Mouse (Mus musculus) cerebellum, adult 9-11 months (tissue): Measurements from ENCODE around the gene Trpc7.
A peak's percentile ranks its signal among the peaks of the same experiment; 100 is the strongest.

Source experiments
- DNase-seq: peaks from one replicate; pipeline ENCODE4 v3.0.0; 2022

Gene Trpc7

DNA sequence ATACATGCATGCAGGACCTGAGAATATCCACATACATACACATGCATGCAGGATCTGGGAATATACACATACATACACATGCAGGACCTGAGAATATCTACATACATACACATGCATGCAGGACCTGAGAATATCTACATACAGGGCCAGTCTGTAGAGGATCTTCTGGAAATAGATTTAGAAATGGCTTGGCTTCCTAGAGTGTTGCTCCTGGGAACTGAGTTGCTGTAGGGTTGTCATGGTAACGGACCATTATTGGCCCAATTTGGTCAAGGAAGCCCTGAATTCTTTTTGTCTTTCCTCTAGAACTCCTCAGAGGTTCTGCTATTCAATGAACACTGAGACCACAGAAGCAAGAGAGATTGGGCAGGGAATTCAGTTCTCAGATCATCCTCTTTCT lies 113.2 kb downstream of the Trpc7 start:
- no peak for DNase-seq

DNA sequence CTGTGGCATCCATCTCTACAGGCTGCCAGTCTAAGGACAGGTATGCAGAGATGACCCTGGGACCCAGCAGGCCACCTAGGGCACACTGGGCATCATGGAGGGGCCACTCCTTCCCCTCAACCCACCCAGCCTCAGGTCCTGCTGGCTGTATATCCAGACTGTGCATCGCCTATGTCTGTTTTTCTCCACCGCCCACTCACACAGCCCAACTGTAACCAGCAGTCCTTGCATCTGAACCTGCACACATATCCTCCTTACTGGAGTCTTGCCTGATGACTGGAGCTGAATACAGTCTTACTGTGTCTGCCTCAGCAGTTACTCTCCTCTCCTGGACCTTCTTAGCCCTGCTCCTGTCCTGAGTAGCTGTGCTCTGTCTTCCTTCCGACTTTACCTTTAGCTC lies 114.1 kb downstream of the Trpc7 start:
- DNase-seq = no peak

DNA sequence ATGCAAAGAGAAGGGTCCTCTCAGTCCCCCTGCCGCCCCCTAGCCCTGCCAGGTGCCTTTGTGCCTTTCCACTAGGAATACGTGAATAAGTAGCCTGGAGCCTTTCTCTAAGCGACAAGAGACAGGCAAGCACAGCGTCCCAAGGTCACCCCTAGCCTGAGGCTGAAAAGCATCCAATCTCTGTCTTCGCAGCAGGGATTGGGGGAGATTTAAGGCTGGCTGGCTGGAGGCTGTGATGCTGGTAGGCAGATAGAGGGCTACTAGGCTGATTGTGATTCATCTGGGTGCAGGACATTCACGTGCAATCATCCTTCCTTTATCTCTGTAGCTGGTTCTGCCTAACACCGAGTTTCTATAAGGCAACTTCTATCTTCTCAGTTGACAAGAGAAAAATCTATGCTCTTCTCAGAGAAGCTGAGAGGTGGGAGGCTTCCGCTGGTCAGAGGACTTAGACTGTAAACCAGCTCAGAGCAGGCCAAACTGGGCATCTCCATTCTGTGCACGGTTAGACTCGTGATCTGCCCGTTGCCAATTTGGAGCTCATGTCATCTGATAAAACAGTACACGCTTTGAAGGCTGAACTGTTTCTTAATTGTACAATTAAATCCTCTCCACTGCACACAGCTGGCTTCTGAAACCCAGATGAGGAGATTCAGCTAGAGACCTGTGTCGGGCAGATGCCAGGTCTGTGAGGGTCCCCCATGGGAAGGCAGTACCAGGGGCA lies 114.9 kb downstream of the Trpc7 start:
- DNase-seq = no peak

DNA sequence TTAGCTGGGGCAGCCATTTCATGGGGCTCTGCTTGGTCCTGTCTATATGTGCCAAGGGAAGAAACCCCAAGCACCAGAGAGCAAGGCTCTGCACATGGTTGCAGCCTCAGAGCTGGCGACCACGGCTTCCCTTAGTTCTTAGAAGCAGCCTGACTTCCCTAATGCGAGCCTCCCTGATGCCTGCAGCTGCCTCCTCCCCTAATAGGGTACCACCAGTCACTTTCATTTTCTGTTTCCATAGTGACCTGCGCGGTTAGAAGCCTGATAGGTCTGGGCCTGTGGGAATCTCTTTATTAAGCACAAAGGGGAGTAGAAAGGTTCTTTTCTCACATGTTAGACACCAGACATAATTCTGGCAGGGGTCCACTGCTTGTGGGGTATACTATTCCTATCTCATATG lies 121.5 kb downstream of the Trpc7 start:
- DNase-seq = no peak

- DNase-seq = no peak
These were observed 122.4 kb downstream of the Trpc7 start for GRCm38 (mm10) chr13:56773262-56773870.

DNA sequence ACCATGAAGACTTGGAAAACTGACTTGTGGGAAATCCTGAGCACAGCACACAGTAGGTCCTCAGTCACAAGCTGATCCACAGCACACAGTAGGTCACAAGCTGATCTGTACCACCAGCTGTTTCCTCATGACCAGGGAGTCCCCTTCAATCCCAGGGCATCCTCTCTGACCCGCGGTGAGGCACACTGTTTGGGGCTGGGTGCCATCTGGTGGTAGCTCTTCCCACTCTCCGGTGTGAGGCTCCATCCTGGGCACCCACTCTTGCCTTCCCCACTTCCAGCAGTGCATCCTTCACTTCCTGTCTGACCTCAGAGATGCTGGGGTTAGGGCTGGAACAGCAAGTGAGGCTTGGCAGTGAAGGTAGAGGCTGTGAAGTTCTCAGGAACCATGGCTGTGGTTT lies 123.2 kb downstream of the Trpc7 start:
- no peak for DNase-seq

GRCm38 (mm10) chr13:56770786-56771185 lies 125.0 kb downstream of the Trpc7 start:
- no peak for DNase-seq

- no peak for DNase-seq
These were observed 125.6 kb downstream of the Trpc7 start for GRCm38 (mm10) chr13:56770136-56770578.

DNA sequence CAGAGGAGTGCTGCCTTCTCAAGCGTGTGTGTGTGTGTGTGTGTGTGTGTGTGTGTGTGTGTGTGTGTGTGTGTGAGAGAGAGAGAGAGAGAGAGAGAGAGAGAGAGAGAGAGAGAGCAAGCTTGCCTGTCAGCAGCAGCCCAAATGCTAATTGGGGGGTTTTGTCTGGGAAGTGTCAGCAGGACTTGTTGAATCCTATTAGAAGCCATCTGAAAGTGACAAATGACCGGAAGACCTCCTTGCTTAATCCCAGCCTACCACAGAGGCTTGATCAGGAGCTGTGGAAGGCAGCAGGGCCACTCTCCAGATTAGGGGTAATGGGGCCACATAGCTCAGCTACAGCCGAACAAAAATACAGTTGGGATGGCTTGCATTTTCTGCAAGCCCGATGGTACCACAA lies 126.4 kb downstream of the Trpc7 start:
- no peak for DNase-seq

- DNase-seq = no peak
These were observed 129.6 kb downstream of the Trpc7 start for GRCm38 (mm10) chr13:56766211-56766610.

DNA sequence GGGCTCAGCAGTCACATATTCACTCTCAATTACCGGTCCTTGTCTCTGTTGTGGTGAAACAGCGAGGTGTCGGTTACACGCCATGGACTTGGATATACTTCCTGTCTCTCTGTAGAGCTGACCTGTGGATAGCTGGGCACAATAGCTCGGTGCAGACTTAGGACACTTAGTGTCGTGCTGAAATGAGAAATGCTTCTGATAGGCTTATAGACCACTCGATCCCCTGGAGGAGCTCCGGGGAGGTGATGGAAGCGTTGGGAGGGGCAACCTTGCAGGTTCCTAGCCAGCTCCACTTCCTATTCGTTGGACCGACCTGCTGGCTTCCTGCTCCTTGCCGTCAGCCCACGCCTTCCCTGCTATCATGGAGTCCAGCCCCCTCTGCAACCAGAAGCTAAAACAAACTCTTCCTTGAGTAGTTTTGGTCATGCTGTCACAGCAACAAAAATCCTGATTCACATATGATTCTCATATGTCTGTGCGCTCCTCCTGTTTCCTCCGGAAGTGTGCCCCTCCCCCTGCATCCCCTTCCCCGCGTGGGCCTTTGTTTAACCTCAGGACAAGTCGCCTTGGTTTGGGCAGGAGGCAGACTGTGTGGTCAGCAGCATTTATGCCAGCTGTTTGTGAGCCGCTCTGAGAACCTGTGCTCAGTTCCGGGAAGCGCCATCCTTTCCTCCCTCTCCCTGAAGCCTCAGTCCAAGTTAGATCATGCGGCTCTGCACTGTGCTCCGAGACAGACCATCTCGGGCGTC lies 130.3 kb downstream of the Trpc7 start:
- no peak for DNase-seq

DNA sequence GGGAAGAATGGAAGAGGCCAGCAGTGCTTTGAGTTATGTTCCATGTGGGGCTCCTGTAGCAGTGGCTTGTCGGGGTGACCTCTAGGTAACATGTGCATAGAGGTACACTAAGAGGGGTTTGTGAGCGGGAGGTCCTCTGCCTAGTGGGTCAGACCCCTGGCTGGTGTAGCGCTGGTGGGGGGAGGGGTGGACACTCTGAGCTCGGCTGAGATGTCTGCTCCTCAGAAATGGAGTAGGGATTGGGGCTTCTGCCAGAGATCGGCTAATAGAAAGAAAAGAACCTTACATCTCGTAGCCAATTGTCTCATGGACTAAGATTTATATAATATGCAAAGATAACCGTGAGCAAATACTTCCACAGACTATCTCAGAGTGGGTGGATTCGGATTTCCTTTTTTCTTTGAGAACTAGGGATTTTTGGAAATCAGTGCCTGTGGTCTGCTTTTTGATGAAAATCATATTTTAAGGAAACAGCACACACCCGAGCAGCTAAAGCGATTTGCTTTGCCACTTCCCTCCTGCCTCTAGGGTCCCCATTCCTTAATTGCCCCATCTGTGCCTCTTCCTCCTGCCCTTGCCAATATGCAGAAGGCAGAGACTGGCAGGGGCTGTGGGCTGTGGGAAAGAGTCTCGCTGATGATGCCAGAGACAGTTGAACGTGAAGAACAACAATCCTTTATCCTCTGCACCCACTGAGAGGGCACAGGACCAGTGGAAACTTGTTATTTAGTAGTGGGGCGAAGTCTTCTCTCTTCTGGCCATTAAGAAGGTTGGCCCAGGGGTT lies 133.2 kb downstream of the Trpc7 start:
- no peak for DNase-seq

- peak; percentile 64 for DNase-seq
These were observed 137.3 kb downstream of the Trpc7 start for GRCm38 (mm10) chr13:56758492-56758891.

DNA sequence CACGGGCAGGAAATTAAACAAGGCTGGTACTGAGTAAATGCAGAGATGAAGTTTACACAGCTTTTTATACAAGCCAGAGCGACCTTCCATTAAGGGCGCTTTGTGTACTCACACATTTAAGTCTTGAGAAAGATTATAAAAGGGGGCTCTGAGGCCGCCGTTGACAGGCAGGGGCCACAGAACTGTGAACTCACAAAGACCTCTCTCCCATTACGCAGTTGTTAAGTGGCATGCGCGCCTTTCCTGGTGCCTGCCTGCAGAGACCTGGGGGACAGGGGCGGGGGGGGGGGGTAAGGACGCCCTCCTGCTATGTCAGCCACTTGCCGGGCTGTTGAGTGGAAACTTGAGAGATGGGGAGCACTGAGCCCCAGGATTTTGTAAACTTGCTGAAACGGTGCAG lies 138.6 kb downstream of the Trpc7 start:
- no peak for DNase-seq

- no peak for DNase-seq
These were observed 139.9 kb downstream of the Trpc7 start for GRCm38 (mm10) chr13:56755871-56756270.

DNA sequence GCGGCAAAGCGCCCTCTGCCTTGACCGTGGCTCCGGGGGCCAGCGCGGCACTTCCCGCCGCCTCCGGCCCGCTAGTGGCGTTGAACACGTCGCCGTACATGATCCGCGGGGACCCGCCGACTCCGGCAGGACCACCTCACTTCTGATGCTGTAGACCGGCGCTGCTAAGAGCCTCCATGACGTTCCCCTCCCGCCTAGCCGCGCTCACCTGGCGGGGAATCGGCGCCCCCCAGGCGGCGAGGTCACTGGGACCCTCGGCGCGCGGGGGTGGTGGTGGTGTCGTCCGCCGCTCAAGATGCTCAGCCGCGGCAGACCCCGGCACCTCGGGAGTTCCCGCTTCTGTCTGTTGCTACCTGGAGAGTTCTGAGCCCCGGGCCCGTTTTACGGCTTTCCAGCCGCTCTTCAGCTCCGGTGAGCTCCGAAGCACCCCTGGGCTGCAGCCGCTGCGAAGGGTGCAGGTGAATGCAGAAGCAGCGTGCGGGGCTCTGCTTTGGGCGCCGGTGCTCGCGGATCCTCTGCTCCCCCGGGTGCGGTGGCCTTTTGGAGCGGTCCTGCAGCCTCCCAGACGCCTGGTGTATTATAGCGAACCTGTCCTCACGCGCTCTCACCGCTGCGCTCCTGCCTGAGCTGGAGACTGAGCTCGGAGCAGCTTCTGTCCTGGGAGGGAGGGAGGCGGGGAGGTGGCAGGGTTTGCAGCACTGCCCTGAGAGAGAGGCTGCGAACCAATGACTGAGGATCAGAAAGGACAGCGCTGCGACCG lies 142.4 kb downstream of the Trpc7 start, which contains the start of gene Gm45623:
TSS of gene Gm45623 (minus strand) at position 636 of the 760 bp plus-strand sequence.
- DNase-seq = no peak

GRCm38 (mm10) chr13:56752474-56753191 lies 143.2 kb downstream of the Trpc7 start:
- DNase-seq = no peak

GRCm38 (mm10) chr13:56751774-56752173 lies 144.0 kb downstream of the Trpc7 start:
- no peak for DNase-seq

GRCm38 (mm10) chr13:56749377-56749776 lies 146.4 kb downstream of the Trpc7 start:
- DNase-seq = no peak

GRCm38 (mm10) chr13:56747554-56747953 lies 148.2 kb downstream of the Trpc7 start:
- no peak for DNase-seq

- no peak for DNase-seq
These were observed 148.9 kb downstream of the Trpc7 start for GRCm38 (mm10) chr13:56746739-56747532.
